Mouse (Mus musculus): Measurements from ENCODE around the gene Them7.
A peak's percentile ranks its signal among the peaks of the same experiment; 100 is the strongest.

The Them7 gene

DNA sequence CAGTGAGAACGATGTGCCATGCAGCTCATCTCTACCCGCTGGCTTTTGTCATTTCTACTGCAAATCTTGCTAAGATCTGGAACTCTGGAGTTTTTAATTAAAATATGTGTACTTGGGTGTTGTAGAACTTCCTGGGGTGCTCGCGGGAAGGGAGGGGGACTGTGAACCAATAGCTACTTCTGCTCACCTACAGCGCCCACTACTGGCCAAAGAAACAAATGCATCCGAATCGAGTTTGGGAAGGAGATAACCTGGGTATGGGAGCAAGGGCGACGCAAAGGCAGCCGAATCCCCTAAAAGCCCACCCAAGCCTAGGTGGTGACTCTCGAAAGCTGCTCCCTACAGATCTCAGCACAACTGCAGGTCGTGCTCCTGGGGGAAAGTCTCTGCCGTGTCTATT lies 87.3 kb downstream of the Them7 start:
- no peak for DNase-seq (ENCODE audit: low spot score in 2 of 2)

GRCm38 (mm10) chr2:105311991-105312390 lies 87.9 kb downstream of the Them7 start:
- DNase-seq (ENCODE audit: low spot score in 2 of 2): no peak

- DNase-seq (ENCODE audit: low spot score in 2 of 2): no peak
Measured at GRCm38 (mm10) chr2:105313077-105313476, 89.0 kb downstream of the Them7 start.

- DNase-seq (ENCODE audit: low spot score in 2 of 2): no peak
Measured at GRCm38 (mm10) chr2:105317556-105318184, 93.5 kb downstream of the Them7 start.

DNA sequence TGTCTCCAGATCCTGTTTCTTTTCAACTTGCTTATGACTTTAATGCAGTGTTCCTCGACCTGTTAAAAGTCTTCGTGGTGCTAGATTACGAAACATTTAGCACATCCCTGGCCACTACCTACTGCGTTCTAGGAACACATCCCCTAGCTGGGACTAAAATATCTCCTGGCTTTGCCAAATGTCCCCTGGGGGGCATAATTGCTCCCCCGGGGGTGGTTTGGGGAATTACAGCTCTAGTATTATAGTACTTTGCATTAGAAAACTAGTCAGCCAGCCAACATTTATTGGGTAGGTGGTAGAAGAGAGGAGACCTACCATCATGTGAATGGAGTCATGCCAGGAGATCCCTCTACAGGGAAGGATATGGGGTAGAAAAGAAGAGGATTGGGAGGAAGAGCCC lies 101.9 kb downstream of the Them7 start:
- DNase-seq (ENCODE audit: low spot score in 2 of 2): no peak

GRCm38 (mm10) chr2:105330024-105330423 lies 105.9 kb downstream of the Them7 start:
- DNase-seq (ENCODE audit: low spot score in 2 of 2): no peak

- no peak for DNase-seq (ENCODE audit: low spot score in 2 of 2)
Measured at GRCm38 (mm10) chr2:105333107-105333506, 109.0 kb downstream of the Them7 start.

DNA sequence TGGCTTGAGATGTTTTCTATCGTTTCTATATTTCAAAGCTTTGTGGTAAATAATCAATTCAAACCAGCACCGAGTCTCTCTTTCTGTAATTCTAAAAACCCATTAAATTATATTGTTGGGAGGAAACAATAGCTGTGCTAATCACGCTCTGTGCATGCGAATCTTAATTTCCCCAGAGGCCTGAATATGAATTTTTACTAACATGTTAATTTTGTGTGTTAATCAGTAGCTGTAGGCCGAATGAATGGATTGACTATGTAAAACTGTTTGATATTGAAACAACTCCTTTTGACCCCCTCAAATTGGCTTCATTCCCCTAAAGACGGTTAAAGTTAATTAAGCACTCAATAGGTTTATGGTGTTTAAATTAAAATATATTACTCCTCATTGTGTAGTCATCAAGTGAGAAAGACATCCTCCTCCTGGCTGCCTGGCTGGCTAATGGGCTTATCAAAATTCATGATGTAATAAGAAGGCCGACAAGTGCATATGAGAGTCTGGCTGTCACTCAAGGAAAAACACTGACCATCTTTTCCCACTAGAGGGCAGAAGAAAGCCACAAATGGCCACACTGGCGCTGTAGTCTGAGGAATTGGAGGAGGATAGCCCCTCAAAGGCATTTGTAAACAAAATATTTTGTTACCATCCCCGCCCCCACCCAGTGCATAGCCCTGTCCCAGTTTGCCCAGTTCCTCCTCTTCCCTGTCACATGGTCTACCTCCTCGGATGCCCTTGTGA lies 110.0 kb downstream of the Them7 start:
- DNase-seq (ENCODE audit: low spot score in 2 of 2): peak; percentile 9 to 16

DNA sequence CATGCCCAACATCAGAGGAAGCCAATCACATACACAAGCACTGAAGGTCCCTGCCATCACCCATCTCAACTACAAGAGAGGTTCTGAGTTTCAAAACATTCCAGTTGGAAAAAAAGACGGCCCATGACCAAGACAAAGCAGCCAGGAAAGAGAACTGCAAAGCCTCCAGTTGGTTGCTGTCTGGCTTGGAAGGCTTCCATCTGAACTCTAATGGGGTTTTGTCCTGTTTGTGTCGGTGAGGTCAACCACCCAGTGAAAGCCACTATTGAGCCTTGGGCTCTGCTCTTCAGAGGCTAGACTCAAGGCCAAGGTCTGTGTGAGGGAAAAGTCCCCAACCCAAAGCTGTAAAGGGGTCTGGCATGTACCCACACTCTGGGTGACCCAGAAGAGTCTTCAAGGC lies 111.5 kb downstream of the Them7 start:
- no peak for DNase-seq (ENCODE audit: low spot score in 2 of 2)

GRCm38 (mm10) chr2:105336314-105337027 lies 112.4 kb downstream of the Them7 start:
- no peak for DNase-seq (ENCODE audit: low spot score in 2 of 2)

DNA sequence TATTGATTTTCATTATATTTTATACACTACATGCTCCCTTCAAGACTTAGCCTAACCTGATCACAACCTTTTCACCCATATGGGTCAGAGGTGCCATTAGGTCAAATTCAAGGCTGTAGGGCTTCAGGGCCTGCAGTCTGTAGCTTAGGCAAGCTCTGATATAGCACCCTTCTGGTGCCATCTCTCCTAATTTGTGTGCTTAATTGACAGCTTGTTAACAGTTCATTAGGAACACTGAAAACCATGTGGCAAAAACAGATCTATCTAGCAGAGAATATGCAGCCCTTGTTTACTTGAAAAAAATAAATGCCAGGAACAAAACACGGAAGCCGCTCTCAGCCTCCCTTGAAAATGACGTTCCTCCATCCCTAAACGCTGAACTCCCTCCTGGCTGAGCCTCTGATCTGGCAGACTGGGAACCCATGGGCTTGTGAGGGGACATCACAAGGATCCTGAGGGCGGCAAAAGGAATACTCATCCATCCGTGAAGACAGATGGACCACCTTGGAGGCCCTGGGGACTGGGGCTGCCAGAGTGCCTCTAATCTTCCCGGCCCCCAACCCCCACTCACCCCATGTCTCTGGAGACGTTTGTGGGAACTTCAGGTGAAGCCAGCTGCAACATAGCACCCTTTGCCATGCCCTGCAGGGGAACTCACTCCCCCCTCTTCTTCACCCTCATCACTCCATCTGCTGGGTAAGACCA lies 113.2 kb downstream of the Them7 start:
- no peak for DNase-seq (ENCODE audit: low spot score in 2 of 2)

DNA sequence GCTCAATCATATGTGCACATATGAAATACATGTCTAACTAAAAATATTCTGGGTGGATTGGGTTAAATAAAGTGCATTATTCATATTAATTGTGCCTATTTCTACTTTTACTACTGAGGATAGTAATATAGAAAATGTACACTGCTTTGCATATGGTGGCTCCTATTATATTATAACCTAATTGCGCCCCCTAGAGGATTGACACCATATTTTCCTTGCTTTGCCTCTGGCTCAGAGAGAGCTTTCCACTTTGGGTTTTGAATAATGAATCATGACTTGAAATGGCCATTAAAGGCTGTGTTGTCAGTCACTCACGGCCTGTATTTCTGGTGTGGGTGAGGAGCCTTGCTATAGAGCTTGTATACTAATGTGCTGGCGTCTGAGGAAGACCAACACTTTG lies 115.9 kb downstream of the Them7 start:
- no peak for DNase-seq (ENCODE audit: low spot score in 2 of 2)

- no peak for DNase-seq (ENCODE audit: low spot score in 2 of 2)
Measured at GRCm38 (mm10) chr2:105348886-105349285, 124.8 kb downstream of the Them7 start.

GRCm38 (mm10) chr2:105356791-105357190 lies 132.7 kb downstream of the Them7 start:
- no peak for DNase-seq (ENCODE audit: low spot score in 2 of 2)

DNA sequence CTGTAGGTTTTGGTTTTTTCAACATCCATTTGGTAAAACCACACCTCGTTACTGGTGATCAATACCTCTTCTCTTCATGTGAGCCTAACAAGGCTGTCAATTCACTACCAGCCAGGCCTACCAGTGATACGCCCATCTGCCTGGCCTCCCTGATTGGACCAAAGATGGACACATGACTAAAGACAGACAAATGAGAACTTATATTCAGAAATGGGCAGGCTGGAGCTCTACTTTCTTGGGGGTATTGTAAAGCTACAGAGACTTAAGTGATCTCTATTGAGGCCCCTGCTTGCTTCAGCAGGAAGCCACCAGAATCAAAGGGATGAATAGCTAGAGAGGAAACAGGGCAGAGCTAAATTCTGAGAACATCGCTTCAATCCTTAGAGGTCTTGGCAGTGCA lies 133.9 kb downstream of the Them7 start:
- no peak for DNase-seq (ENCODE audit: low spot score in 2 of 2)

GRCm38 (mm10) chr2:105367623-105368022 lies 143.5 kb downstream of the Them7 start:
- no peak for DNase-seq (ENCODE audit: low spot score in 2 of 2)

DNA sequence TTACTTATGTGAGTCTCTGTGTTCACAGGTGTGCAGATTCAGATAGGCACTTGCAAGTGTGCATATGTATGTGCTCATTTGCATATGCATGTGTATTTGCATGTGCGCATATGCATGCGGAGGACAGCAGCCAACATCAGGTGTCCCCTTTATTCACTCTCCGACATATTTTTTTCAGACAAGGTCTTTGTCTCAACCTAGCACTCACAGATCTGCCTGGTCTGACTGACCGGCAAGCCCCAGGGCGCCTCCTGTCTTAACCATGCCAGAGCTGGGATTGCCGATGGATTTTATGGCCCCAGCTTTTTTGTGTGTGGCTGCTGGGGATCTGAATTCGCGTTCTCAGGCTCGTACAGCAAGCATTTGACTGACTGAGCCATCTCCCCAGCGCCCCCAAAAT lies 146.1 kb downstream of the Them7 start:
- no peak for DNase-seq (ENCODE audit: low spot score in 2 of 2)

GRCm38 (mm10) chr2:105370698-105371097 lies 146.6 kb downstream of the Them7 start:
- no peak for DNase-seq (ENCODE audit: low spot score in 2 of 2)

DNA sequence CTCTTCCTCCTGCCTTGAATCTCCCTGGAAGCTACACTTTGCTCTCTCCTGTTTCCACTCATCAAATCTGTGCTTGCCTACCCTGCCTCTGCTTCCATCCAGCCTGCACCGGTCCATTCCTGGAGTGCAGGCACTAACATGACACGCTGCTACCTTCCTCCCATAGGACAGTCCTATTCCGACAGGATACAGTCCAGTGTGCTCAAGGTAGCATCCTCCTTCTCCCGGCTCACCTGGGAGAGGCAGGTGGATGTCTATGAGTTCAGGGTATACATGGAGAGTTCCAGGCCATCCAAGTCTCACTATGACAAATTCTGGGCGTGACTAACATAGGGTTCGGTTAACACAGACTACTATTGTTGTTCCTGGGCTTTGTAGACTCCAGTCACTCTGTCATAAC lies 148.0 kb downstream of the Them7 start:
- no peak for DNase-seq (ENCODE audit: low spot score in 2 of 2)

GRCm38 (mm10) chr2:105372727-105373126 lies 148.6 kb downstream of the Them7 start:
- no peak for DNase-seq (ENCODE audit: low spot score in 2 of 2)

DNA sequence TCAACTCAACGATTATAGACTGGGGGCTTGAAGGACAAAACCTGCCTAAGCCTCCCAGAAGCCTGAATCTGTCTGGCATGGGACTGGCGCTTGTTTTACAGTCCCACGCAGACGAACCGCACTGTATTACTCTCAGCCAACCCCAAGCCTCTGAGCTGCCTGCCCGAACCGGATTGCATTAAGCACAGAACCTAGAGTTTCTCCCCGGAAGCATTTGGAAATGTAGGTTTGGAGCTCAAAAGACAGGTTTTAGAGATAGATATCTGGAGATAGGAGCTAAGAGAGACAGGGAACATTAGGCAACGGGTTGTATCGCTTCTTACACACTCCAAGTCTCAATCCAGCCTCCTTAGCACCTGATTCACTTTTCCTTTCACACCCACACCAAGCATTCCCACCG lies 149.5 kb downstream of the Them7 start:
- DNase-seq (ENCODE audit: low spot score in 2 of 2): no peak

DNA sequence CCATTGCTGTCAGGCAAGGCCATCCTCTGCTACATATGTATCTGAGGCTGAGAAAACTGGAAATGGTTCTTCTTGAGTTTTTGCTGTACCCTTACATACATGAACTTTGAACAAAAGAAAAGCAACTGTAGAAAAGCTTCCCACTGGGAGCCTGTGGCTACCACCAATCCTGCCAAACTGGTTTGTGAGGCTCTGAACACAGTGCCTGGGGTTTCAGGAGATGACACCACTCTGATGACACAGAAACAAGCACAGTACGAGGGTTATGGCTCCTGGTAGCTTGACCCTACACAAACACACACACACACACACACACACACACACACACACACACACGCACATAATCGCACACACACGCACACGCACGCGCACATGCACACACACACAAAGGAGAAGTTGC lies 151.1 kb downstream of the Them7 start:
- peak in 1 of 2 experiments; percentile 22 for DNase-seq (ENCODE audit: low spot score in 2 of 2)
